Mouse (Mus musculus) kidney, adult 9 months (tissue): ENCODE data around the gene Trpv4.

Source experiments
- DNase-seq: peaks from one replicate; pipeline ENCODE4 v3.0.0; 2022

Gene Trpv4

GRCm38 (mm10) chr5:114658255-114658654, at the start of gene Trpv4:
Gene Trpv4, minus strand, starts transcription at chr5:114658421.
- DNase-seq: no peak

GRCm38 (mm10) chr5:114707265-114708068, 49.2 kb upstream of the Trpv4 start, which contains the start of gene Tchp:
Gene Tchp, plus strand, starts transcription at chr5:114707760.
- peak; percentile 94 for DNase-seq

- DNase-seq: no peak
Measured at GRCm38 (mm10) chr5:114702403-114703392, 44.5 kb upstream of the Trpv4 start.

GRCm38 (mm10) chr5:114699015-114699414, 40.8 kb upstream of the Trpv4 start:
- no peak for DNase-seq

- DNase-seq: no peak
Measured at GRCm38 (mm10) chr5:114698044-114698746, 40.0 kb upstream of the Trpv4 start.

- no peak for DNase-seq
Measured at GRCm38 (mm10) chr5:114696939-114697338, 38.7 kb upstream of the Trpv4 start.

GRCm38 (mm10) chr5:114695775-114696174, 37.6 kb upstream of the Trpv4 start:
- no peak for DNase-seq

- DNase-seq: peak; percentile 91
Measured at GRCm38 (mm10) chr5:114690633-114691567, 32.7 kb upstream of the Trpv4 start, which contains the start of gene Gltp. Gene Gltp, minus strand, starts transcription at chr5:114690984.

- DNase-seq: peak; percentile 86
Measured at GRCm38 (mm10) chr5:114689700-114690366, 31.6 kb upstream of the Trpv4 start.

- no peak for DNase-seq
Measured at GRCm38 (mm10) chr5:114688703-114689102, 30.5 kb upstream of the Trpv4 start.

- no peak for DNase-seq
Measured at GRCm38 (mm10) chr5:114687901-114688300, 29.7 kb upstream of the Trpv4 start.

- no peak for DNase-seq
Measured at GRCm38 (mm10) chr5:114686726-114687210, 28.5 kb upstream of the Trpv4 start.

GRCm38 (mm10) chr5:114685986-114686385, 27.8 kb upstream of the Trpv4 start:
- DNase-seq: no peak

GRCm38 (mm10) chr5:114681717-114682116, 23.5 kb upstream of the Trpv4 start:
- no peak for DNase-seq

- DNase-seq: no peak
Measured at GRCm38 (mm10) chr5:114680676-114681285, 22.6 kb upstream of the Trpv4 start.

GRCm38 (mm10) chr5:114679841-114680591, 21.8 kb upstream of the Trpv4 start:
- DNase-seq: no peak

- DNase-seq: no peak
Measured at GRCm38 (mm10) chr5:114674594-114674993, 16.4 kb upstream of the Trpv4 start.

- DNase-seq: no peak
Measured at GRCm38 (mm10) chr5:114673114-114673513, 14.9 kb upstream of the Trpv4 start.

GRCm38 (mm10) chr5:114669014-114669413, 10.8 kb upstream of the Trpv4 start:
- DNase-seq: no peak
